Mouse (Mus musculus) testis, adult 2 months (tissue): ENCODE data around the gene Arl10. TPM values are rescaled to one million over a fixed set of nuclear protein-coding genes. Genes with fewer than 3 reads are reported as not detected.
A peak's percentile ranks its signal among the peaks of the same experiment; 100 is the strongest.

Experiments
- H3K27ac ChIP-seq: fragments of 200-500 bp; 2 replicates; pipeline ENCODE4 v1.5.1; 2012; ENCODE audit warnings: low read depth, low read length; ENCODE audit not compliant: control insufficient read depth, insufficient read depth
- H3K27me3 ChIP-seq: fragments of 200-500 bp; 2 replicates; pipeline ENCODE4 v1.6.1; 2012; ENCODE audit warnings: mild to moderate bottlenecking, low read length, moderate library complexity; ENCODE audit not compliant: control insufficient read depth, insufficient read depth
- H3K36me3 ChIP-seq: fragments of 200-500 bp; 2 replicates; pipeline ENCODE4 v1.6.1; 2012; ENCODE audit warnings: mild to moderate bottlenecking, low read length; ENCODE audit not compliant: control insufficient read depth, insufficient read depth
- H3K4me1 ChIP-seq: fragments of 200-500 bp; 2 replicates; pipeline ENCODE4 v1.6.1; 2012; ENCODE audit warnings: low read length; ENCODE audit not compliant: control insufficient read depth, insufficient read depth
- H3K4me3 ChIP-seq: fragments of 200-500 bp; 2 replicates; pipeline ENCODE4 v1.5.1; 2012; ENCODE audit warnings: low read depth, mild to moderate bottlenecking, low read length, moderate library complexity, mixed read lengths; ENCODE audit not compliant: control insufficient read depth
- CTCF ChIP-seq: fragments of 200-500 bp; IDR thresholded peaks from 2 replicates; pipeline ENCODE4 v1.5.1; 2012; ENCODE audit warnings: low read depth, mild to moderate bottlenecking, inconsistent platforms, low read length, moderate library complexity; ENCODE audit not compliant: control insufficient read depth, insufficient read depth, insufficient replicate concordance
- POLR2A ChIP-seq: fragments of 200-500 bp; IDR thresholded peaks from 2 replicates; pipeline ENCODE4 v1.6.1; 2012; ENCODE audit warnings: low read depth, mild to moderate bottlenecking, inconsistent platforms, low read length, moderate library complexity; ENCODE audit not compliant: control insufficient read depth
- polyA plus RNA-seq: library from polyadenylated mRNA; depleted of rRNA; stranded (reverse); fragments of >200 nt; gene quantifications from 2 replicates; pipeline ENCODE4 v1.2.3, GENCODE M21; 2012

The Arl10 gene
- polyA plus RNA-seq, 1 experiment: 1.8 TPM

DNA sequence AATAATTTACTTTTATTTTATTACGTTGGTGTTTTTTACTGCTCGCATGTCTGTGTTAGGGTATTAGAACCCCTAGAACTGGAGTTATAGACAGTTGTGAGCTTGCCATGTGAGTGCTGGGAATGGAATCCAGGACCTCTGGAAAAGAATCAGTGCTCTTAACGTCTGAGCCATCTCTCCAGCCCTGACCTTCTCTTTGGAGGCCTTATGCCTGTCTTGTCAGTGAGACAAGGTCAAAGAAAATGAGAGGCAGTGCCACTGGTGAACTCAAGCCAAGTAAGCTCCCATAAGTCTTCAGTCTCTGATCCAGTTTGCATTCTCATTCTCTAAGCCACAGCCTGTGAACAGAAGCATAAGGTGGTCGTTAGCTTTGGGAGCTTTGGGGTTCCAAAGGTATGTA is 4.1 kb upstream of the Arl10 start:
- peaks cover 8% of the 10 kb centered on the region for H3K4me1 ChIP-seq
- H3K4me3 ChIP-seq: no peak overlapping the region
- no peak for TF ChIP-seq POLR2A
- H3K27me3 ChIP-seq: no peaks in the 10 kb centered on the region
- H3K27ac ChIP-seq: no peak overlapping the region
- H3K36me3 ChIP-seq: no peaks in the 10 kb centered on the region

DNA sequence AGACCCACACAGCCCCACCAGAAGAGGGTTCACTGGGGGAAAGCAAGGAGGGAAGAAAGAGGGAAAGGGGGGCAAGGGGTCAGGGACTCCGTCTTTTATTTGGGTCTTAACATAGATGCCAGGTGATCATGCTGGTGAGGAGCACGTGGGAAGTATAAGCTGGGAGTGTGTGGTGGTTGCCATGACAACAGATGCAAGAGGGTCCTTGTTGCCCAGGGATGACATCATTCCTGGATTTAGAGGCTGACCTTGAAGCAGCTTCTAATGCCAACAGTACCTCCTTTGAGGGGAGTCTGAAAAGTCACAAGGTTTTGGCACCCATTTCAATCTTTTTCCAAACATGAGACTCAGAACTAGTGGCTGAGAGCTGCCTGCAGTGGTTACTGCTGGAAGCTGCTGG is 3.2 kb upstream of the Arl10 start:
- Histone ChIP-seq H3K27me3 (no peaks in the 10 kb centered on the region), H3K4me1 (peaks cover 6% of the 10 kb centered on the region), H3K36me3 (no peaks in the 10 kb centered on the region), H3K27ac (no peak overlapping the region), H3K4me3 (no peak overlapping the region)
- no peak for TF ChIP-seq CTCF

DNA sequence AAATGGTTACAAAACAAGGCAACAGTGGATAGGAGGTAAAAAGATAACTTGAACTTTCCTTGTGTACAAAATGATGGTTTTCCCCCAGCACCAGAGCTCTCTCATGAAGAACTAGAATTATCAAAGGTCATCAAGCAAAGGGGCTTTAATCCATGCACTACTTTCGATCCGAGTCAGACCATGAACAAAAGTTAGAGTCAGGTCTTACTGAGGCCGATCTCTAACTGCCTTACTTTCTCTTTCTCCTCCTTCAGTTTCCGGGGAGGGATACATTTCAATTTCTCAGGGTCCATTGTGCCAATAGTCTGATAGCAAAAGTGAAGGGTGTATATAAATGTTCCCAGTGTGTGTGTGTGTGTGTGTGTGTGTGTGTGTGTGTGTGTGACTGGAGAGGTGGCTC is 2.2 kb upstream of the Arl10 start:
- Histone ChIP-seq H3K36me3 (no peaks in the 10 kb centered on the region), H3K4me3 (no peak overlapping the region), H3K27ac (no peak overlapping the region), H3K27me3 (no peaks in the 10 kb centered on the region), H3K4me1 (peaks cover 6% of the 10 kb centered on the region)
- TF ChIP-seq POLR2A (no peak), CTCF (no peak)

GRCm38 (mm10) chr13:54575489-54575888 is 674 bp downstream of the Arl10 start:
- no peaks in the 10 kb centered on the region for H3K27me3 ChIP-seq
- peak overlapping the region; percentile 83 for H3K4me3 ChIP-seq
- no peak overlapping the region for H3K27ac ChIP-seq
- no peak for TF ChIP-seq CTCF
- TF ChIP-seq POLR2A: no peak
- H3K36me3 ChIP-seq: no peaks in the 10 kb centered on the region
- H3K4me1 ChIP-seq: peaks cover 13% of the 10 kb centered on the region

GRCm38 (mm10) chr13:54577652-54578507 is 3.1 kb downstream of the Arl10 start:
- Histone ChIP-seq H3K36me3 (no peaks in the 10 kb centered on the region; the same call in 1 of the 2 replicates), H3K27ac (no peak overlapping the region)
- TF ChIP-seq POLR2A (no peak), CTCF (no peak)

DNA sequence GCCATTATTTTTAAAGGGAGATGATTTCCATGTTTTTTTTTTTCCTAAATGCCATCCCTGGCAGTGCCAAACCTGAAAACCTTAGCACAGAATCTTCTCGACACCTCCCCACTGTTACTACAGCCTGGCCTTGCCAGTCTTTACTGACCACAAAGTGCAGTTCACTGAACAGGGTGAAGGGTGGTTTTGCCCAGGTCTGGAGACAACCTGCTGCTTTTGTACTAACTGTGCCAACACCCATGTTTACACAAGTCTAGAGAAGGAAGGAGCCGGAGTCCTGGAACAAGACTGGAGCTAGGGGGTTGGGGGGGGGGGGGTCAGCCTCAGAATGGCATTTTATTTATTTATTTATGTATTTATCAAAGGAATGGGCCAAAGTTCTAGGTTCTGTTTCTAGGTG is 6.6 kb downstream of the Arl10 start:
- Histone ChIP-seq H3K27ac (no peak overlapping the region), H3K27me3 (no peaks in the 10 kb centered on the region), H3K36me3 (no peaks in the 10 kb centered on the region; the same call in 1 of the 2 replicates), H3K4me3 (no peak overlapping the region), H3K4me1 (0 out of 2 replicates have a peak, but pooled peaks cover 6% of the 10 kb centered on the region)
- TF ChIP-seq POLR2A (no peak), CTCF (no peak)

More at GRCm38 (mm10) chr13:54577652-54578507, 3.1 kb downstream of the Arl10 start:
- Histone ChIP-seq H3K4me3 (no peak overlapping the region), H3K4me1 (peaks cover 13% of the 10 kb centered on the region), H3K27me3 (no peaks in the 10 kb centered on the region)

DNA sequence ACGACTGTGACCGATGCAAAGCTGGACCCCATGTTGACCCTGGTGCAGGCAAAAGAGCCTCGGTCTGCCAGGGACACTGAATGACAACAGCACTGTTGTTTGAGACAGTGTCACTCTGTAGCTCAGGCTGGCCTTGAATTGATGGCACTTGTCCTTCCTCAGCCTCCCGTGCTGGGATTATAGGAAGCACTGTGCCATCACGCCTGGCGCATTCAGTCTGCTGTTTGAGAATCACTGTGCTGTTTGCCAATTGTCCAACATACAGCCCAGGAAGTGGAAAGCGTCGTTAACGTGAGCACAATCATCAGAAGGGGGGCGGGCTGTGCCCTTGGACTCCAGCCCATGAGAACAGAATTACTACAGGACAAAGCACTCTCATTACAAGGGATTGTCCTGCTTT is 7.3 kb downstream of the Arl10 start:
- Histone ChIP-seq H3K4me1 (0 out of 2 replicates have a peak, but pooled peaks cover 6% of the 10 kb centered on the region), H3K36me3 (no peaks in the 10 kb centered on the region; the same call in 1 of the 2 replicates), H3K27ac (no peak overlapping the region), H3K27me3 (no peaks in the 10 kb centered on the region), H3K4me3 (no peak overlapping the region)
- TF ChIP-seq POLR2A (no peak), CTCF (no peak)

GRCm38 (mm10) chr13:54582860-54583259 is 8.0 kb downstream of the Arl10 start:
- no peak overlapping the region for H3K4me3 ChIP-seq
- TF ChIP-seq CTCF: no peak
- TF ChIP-seq POLR2A: no peak
- H3K27ac ChIP-seq: no peak overlapping the region
- H3K27me3 ChIP-seq: no peaks in the 10 kb centered on the region
- 0 out of 2 replicates have a peak, but pooled peaks cover 6% of the 10 kb centered on the region for H3K4me1 ChIP-seq
- no peaks in the 10 kb centered on the region; the same call in 1 of the 2 replicates for H3K36me3 ChIP-seq
